Mouse (Mus musculus) hindbrain, embryonic 16.5 days (tissue): ENCODE data around the gene Zscan18. TPM values are rescaled to one million over a fixed set of nuclear protein-coding genes. Genes with fewer than 3 reads are reported as not detected.
"Not testable (repeated sequence)": the region's sequence is repeated elsewhere in the genome, so short reads cannot be mapped to it uniquely, and the experiment has no call there.

Experiments
- ATAC-seq: fragments of 200-750 bp; cut with Nextera tagmentation; 2 replicates; pipeline ENCODE4 v1.8.0; 2017; ENCODE audit warnings: moderate TSS enrichment, moderate library complexity
- H3K27ac ChIP-seq: fragments of 300-500 bp; sonication (generic); 2 replicates; pipeline ENCODE4 v1.5.1; 2014; ENCODE audit warnings: low read depth, mild to moderate bottlenecking, control low read depth, low read length, moderate library complexity
- H3K27me3 ChIP-seq: fragments of 300-500 bp; sonication (generic); replicated peaks from 2 replicates; pipeline ENCODE4 v1.6.1; 2014; ENCODE audit warnings: low read length; ENCODE audit not compliant: control insufficient read depth, insufficient read depth
- H3K36me3 ChIP-seq: fragments of 300-500 bp; sonication (generic); 2 replicates; pipeline ENCODE4 v1.6.1; 2014; ENCODE audit warnings: mild to moderate bottlenecking, low read length, moderate library complexity, mixed read lengths; ENCODE audit not compliant: control insufficient read depth, insufficient read depth
- H3K4me1 ChIP-seq: fragments of 300-500 bp; sonication (generic); 2 replicates; pipeline ENCODE4 v1.6.1; 2014; ENCODE audit warnings: low read depth, low read length; ENCODE audit not compliant: control insufficient read depth, insufficient read depth
- H3K4me2 ChIP-seq: fragments of 300-500 bp; sonication (generic); 2 replicates; pipeline ENCODE4 v1.6.1; 2014; ENCODE audit warnings: mild to moderate bottlenecking, low read length, control low read depth, moderate library complexity
- H3K4me3 ChIP-seq: fragments of 300-500 bp; sonication (generic); 2 replicates; pipeline ENCODE4 v1.5.1; 2014; ENCODE audit warnings: mild to moderate bottlenecking, low read length, control low read depth, moderate library complexity
- H3K9ac ChIP-seq: fragments of 300-500 bp; sonication (generic); 2 replicates; pipeline ENCODE4 v1.6.1; 2014; ENCODE audit warnings: low read depth, mild to moderate bottlenecking, control low read depth, low read length, moderate library complexity
- H3K9me3 ChIP-seq: fragments of 300-500 bp; sonication (generic); 2 replicates; pipeline ENCODE4 v1.6.1; 2014; ENCODE audit warnings: mild to moderate bottlenecking, low read length, moderate library complexity; ENCODE audit not compliant: control insufficient read depth
- WGBS: fragments of 180-500 bp; shearing (Covaris S2); extraction: QIAGEN DNeasy Blood & Tissue Kit; methylation state at CpG from one replicate; pipeline ENCODE4 v1.1.7; 2014; 5-methylcytosine and 5-hydroxymethylcytosine counted together
- polyA plus RNA-seq: library from polyadenylated mRNA; unstranded; fragments of >200 nt; fragmentation: Nextera tagmentation; extraction: Ambion mirVana; gene quantifications from 2 replicates; pipeline ENCODE4 v1.2.1, GENCODE M21; 2015

Gene Zscan18
- polyA plus RNA-seq, 1 experiment from 2014 or later = 35.3 TPM

DNA sequence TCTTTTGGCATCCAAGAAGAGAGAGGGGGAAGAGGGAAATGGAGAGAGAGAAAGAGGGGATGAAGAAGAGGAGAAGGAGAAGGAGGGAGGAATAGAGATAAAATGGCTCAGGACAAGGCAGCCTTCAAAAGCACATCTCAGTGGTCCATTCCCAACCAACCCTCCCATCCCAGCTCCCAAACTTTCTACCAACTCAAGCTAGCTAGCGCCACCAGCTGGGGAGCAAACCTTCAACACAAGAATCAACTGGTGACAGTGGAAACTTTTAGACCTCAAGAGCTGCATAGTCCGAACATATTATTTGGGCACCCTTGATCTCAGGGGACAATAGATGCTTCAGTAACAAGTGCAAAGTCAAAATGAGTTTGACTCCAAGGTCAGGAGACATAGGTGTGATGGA is 5.5 kb downstream of the Zscan18 start:
- 76% methylated on average over 2 of the region's 2 CpGs for WGBS
- no peak for ATAC-seq
- no peaks in the 10 kb centered on the region for H3K27me3 ChIP-seq
- no peak overlapping the region for H3K27ac ChIP-seq
- no peak overlapping the region for H3K4me3 ChIP-seq
- no peaks in the 10 kb centered on the region for H3K4me1 ChIP-seq
- H3K36me3 ChIP-seq = peaks cover 3% of the 10 kb centered on the region
- H3K9ac ChIP-seq = no peak overlapping the region
- no peak overlapping the region for H3K4me2 ChIP-seq
- H3K9me3 ChIP-seq = peaks cover 11% of the 10 kb centered on the region

DNA sequence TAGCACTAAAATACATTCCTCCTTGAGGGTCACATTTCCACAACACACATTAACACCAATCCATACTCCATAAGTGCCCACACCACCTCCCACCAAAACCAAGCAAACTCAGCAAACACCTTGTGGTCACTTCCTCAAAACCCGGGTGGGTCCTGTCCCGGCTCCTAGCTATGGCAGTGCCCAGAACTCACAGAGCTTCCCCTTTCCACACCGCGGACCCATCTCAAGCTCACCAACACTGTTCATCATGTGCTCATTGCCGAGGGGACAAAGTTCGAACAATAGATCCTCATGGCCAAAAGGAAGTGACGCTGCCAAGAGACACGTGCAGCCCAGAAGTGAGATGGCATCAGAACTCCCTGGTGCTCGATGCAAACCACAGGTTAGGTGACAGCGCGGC is 10.8 kb downstream of the Zscan18 start:
- ATAC-seq = not testable (repeated sequence)

DNA sequence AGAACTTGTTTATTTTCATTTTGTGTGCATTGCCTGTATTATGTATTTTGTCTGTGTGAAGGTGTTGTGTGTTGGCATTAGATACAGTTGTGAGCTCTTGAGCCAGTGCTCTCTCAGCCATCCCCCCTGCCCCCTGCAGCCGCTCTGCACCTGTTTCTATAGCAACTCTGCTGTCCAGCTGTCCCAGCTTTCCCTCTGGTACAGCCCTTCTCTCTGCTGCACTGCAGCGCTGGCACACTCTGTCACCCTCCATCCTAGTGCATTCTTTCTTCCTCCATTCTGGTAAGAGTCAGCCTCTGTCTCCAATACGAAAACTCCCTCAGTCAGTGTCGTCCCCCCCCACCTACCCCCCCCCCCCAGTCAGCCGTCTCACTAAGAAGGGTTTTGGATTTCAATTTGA is 15.4 kb downstream of the Zscan18 start:
- ATAC-seq = peak; percentile 90

More for the DNA sequence above, 10.8 kb downstream of the Zscan18 start:
- H3K4me3 ChIP-seq, H3K9me3 ChIP-seq, H3K27ac ChIP-seq, H3K9ac ChIP-seq, H3K36me3 ChIP-seq, H3K4me1 ChIP-seq, H3K27me3 ChIP-seq, H3K4me2 ChIP-seq: not testable (repeated sequence)
- 90% methylated on average over 11 of the region's 11 CpGs for WGBS

DNA sequence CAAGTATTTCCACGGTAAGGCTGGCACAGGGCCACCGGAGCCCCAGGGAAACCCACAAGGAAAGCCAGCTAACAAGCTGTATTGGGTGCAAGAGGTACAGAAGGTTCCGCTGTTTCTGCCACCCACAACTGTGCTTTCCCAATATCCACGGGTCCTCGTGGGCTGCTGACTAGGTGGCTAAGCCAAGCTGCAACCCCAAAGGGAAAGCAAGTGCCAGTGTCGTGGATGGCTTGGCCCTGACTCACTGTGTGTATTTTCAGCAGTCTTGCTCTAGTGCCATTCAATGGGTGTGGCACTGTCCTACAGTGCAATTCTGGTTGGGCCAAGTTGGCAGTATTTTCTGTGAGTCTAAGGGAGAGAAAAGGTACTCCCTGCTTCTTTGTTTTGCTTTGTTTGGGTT is 16.1 kb downstream of the Zscan18 start:
- Histone ChIP-seq H3K4me1 (no peaks in the 10 kb centered on the region), H3K27ac (no peak overlapping the region), H3K36me3 (no peaks in the 10 kb centered on the region), H3K4me2 (no peak overlapping the region), H3K9me3 (no peaks in the 10 kb centered on the region), H3K4me3 (no peak overlapping the region), H3K9ac (no peak overlapping the region), H3K27me3 (no peaks in the 10 kb centered on the region)
- 74% methylated on average over 6 of the region's 6 CpGs for WGBS
- no peak for ATAC-seq

More for the DNA sequence above, 15.4 kb downstream of the Zscan18 start:
- H3K36me3 ChIP-seq = no peaks in the 10 kb centered on the region
- WGBS = 17% methylated on average over 4 of the region's 5 CpGs
- H3K9me3 ChIP-seq = no peaks in the 10 kb centered on the region
- 0 out of 2 replicates have a peak overlapping the region, but pooled peaks have one; percentile 22 for H3K9ac ChIP-seq
- H3K4me3 ChIP-seq = no peak overlapping the region
- H3K27me3 ChIP-seq = no peaks in the 10 kb centered on the region
- H3K27ac ChIP-seq = no peak overlapping the region
- H3K4me1 ChIP-seq = no peaks in the 10 kb centered on the region
- no peak overlapping the region; the same call in 1 of the 2 replicates for H3K4me2 ChIP-seq

DNA sequence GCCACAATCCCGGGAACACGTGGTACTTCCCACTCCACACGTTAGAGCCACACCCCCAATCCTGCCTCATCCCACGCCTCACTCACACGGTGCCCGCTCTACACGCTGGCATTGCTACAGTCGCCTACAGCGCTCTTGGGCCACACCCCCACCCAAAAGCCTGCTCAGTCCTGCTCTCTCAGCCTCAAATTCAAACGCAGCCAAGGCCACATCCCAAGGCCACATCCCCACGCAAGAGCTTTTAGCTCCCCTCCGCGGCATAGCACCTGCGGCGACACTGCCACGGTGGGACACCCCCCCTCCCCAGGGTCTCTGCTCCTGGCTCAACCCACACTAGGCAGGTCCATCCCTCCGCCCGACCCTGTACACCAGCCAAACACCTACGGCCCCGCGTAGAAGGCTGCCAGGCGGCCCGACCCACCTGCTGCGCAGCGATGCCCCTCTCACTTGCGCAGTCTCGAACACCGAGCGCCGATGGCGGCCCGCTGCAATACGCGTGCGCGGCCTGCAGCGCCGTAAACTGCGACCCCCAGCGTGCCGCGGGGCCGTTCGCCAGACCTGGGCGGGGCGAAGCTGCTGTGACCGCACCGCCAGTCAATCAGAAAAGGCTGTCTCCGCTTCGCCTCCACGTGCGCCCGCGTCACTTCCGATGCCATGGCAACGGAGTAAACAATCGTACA is 23.1 kb downstream of the Zscan18 start:
- WGBS = under 1% methylated on average over 57 of the region's 57 CpGs
- Histone ChIP-seq H3K4me3 (peak overlapping the region; percentile 81), H3K4me1 (peaks cover 9% of the 10 kb centered on the region), H3K9me3 (peaks cover 2% of the 10 kb centered on the region), H3K4me2 (peak overlapping the region; percentile 92), H3K9ac (peak overlapping the region; percentile 93), H3K36me3 (peaks cover 3% of the 10 kb centered on the region), H3K27me3 (no peaks in the 10 kb centered on the region), H3K27ac (peak overlapping the region; percentile 76)
- peak; percentile 97 for ATAC-seq

DNA sequence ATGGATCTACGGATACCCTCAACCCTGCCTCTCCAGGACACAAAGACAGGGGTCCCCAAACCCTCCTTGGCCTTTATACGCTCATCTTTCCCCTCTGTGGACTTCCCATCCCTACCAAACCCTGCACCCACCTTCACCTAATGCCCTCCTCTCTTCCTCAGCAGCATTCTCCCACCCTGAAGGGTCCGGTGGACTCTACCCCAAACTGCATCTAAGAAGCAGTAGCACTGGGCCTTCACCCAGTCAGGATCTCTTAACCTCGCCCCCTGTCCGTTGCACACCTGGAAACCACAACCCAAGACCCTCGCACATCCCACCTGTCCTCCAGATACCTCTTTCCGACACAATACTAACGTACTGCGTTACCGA is 23.7 kb downstream of the Zscan18 start:
- Histone ChIP-seq H3K4me1 (peaks cover 9% of the 10 kb centered on the region), H3K27ac (no peak overlapping the region), H3K9me3 (peaks cover 7% of the 10 kb centered on the region), H3K27me3 (no peaks in the 10 kb centered on the region), H3K36me3 (peaks cover 8% of the 10 kb centered on the region), H3K4me2 (peak overlapping the region; percentile 92), H3K4me3 (peak overlapping the region; percentile 81), H3K9ac (peak overlapping the region; percentile 93)
- WGBS = 19% methylated on average over 10 of the region's 10 CpGs
- ATAC-seq = no peak; the same call in 1 of the 2 replicates

DNA sequence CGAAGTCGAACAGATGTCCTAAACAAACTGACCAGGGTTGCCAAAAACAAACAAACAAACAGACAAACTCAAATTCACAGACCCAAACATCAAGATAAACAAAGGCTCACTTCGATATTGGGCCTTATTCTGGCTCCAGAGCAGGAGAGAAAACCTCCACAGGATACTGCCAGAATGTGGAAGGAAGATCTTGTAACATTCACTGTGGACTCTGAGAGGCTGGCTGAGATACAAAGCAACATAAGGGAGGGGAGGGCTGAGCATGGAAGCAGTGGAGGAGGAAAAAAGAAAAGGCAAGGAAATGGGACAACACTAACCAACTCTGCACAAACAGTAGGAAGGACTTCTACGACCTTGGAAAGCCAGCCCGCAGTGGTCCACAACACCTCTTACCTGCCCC is 24.3 kb downstream of the Zscan18 start:
- Histone ChIP-seq H3K9me3 (peaks cover 14% of the 10 kb centered on the region), H3K27me3 (no peaks in the 10 kb centered on the region), H3K27ac (no peak overlapping the region), H3K36me3 (peaks cover 14% of the 10 kb centered on the region), H3K9ac (no peak overlapping the region), H3K4me2 (peak overlapping the region; percentile 92), H3K4me3 (peak overlapping the region; percentile 81), H3K4me1 (peaks cover 9% of the 10 kb centered on the region)
- no peak for ATAC-seq
- WGBS = 82% methylated on average over 5 of the region's 5 CpGs

DNA sequence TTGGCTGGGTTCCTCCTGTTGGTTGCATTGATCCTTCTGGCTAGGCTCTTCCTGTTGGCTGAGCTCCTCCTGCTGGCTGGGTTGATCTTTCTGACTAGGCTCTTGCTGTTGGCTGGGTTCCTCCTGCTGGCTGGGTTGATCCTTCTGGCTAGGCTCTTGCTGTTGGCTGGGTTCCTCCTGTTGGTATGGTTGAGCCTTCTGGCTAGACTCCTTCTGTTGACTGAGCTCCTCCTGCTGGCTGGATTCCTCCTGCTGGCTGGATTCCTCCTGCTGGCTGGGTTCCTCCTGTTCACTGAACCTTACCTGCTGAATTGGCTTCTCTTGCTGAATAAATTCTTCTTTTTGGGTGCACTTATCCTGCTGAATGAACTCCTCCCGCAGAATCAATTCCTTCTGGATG is 28.8 kb downstream of the Zscan18 start:
- ATAC-seq = no peak
- peaks cover 51% of the 10 kb centered on the region for H3K36me3 ChIP-seq
- H3K9ac ChIP-seq = no peak overlapping the region
- H3K9me3 ChIP-seq = peaks cover 19% of the 10 kb centered on the region
- WGBS = 96% methylated on average over 1 of the region's 1 CpGs
- H3K4me3 ChIP-seq = no peak overlapping the region
- H3K27ac ChIP-seq = no peak overlapping the region
- peaks cover 6% of the 10 kb centered on the region for H3K4me1 ChIP-seq
- H3K27me3 ChIP-seq = no peaks in the 10 kb centered on the region
- no peak overlapping the region for H3K4me2 ChIP-seq

DNA sequence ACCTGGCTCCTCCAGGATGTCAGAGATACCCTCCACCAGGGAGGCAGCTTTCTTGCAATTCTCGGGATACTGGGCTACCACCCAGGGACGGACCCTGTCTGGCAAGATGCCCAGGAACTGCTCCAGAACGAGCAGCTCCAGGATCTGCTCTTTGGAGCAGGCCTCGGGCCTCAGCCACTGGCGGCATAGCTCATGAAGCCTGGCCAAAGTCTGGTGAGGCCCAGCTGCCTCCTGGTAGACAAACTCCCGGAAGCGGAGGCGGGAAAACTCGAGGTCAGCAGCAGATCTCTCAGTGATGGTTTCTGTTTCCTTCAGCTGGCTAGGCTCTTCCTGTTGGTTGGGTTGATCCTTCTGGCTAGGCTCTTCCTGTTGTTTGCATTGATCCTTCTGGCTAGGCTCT is 29.3 kb downstream of the Zscan18 start:
- H3K36me3 ChIP-seq = peaks cover 56% of the 10 kb centered on the region
- no peak overlapping the region for H3K4me3 ChIP-seq
- H3K4me2 ChIP-seq = no peak overlapping the region
- 90% methylated on average over 9 of the region's 9 CpGs for WGBS
- H3K4me1 ChIP-seq = peaks cover 1% of the 10 kb centered on the region; the same call in 1 of the 2 replicates
- no peak overlapping the region for H3K9ac ChIP-seq
- H3K27ac ChIP-seq = no peak overlapping the region
- no peak for ATAC-seq
- peaks cover 19% of the 10 kb centered on the region for H3K9me3 ChIP-seq
- H3K27me3 ChIP-seq = no peaks in the 10 kb centered on the region
